Mouse (Mus musculus): ENCODE measurements around the gene Rab7b.

The Rab7b gene

GRCm38 (mm10) chr1:131696325-131696724 lies 7.8 kb downstream of the Rab7b start:
- no peak for DNase-seq

- DNase-seq, result no peak
Observed at GRCm38 (mm10) chr1:131698770-131699169, 10.3 kb downstream of the Rab7b start.

GRCm38 (mm10) chr1:131699642-131700041 lies 11.1 kb downstream of the Rab7b start:
- no peak for DNase-seq

GRCm38 (mm10) chr1:131700447-131700846 lies 12.0 kb downstream of the Rab7b start:
- DNase-seq, result no peak

- no peak for DNase-seq
Observed at GRCm38 (mm10) chr1:131701391-131701790, 12.9 kb downstream of the Rab7b start.

- DNase-seq, result peak in 1 of 2 experiments; percentile 20
Observed at GRCm38 (mm10) chr1:131702094-131702766, 13.7 kb downstream of the Rab7b start.

GRCm38 (mm10) chr1:131703482-131703881 lies 15.0 kb downstream of the Rab7b start:
- DNase-seq, result no peak

GRCm38 (mm10) chr1:131708338-131708737 lies 19.8 kb downstream of the Rab7b start:
- DNase-seq, result peak; percentile 76 to 84

- DNase-seq, result no peak
Observed at GRCm38 (mm10) chr1:131711518-131711917, 23.0 kb downstream of the Rab7b start.

GRCm38 (mm10) chr1:131712386-131712785 lies 23.9 kb downstream of the Rab7b start:
- DNase-seq, result peak; percentile 85 to 94

GRCm38 (mm10) chr1:131714388-131715337 lies 26.2 kb downstream of the Rab7b start:
- peak in 1 of 2 experiments; percentile 28 for DNase-seq

GRCm38 (mm10) chr1:131718952-131719694 lies 30.6 kb downstream of the Rab7b start:
- DNase-seq, result peak in 1 of 2 experiments; percentile 18

- DNase-seq, result peak in 1 of 2 experiments; percentile 19
Observed at GRCm38 (mm10) chr1:131721989-131722388, 33.5 kb downstream of the Rab7b start.

- peak in 1 of 2 experiments; percentile 18 for DNase-seq
Observed at GRCm38 (mm10) chr1:131723549-131723948, 35.1 kb downstream of the Rab7b start.

- DNase-seq, result peak; percentile 16 to 56
Observed at GRCm38 (mm10) chr1:131726586-131726985, 38.1 kb downstream of the Rab7b start.

GRCm38 (mm10) chr1:131730639-131731437 lies 42.3 kb downstream of the Rab7b start:
- DNase-seq, result peak; percentile 28 to 77

GRCm38 (mm10) chr1:131733474-131734180 lies 45.1 kb downstream of the Rab7b start:
- DNase-seq, result peak; percentile 62 to 84

GRCm38 (mm10) chr1:131734657-131735273 lies 46.3 kb downstream of the Rab7b start:
- DNase-seq, result no peak

GRCm38 (mm10) chr1:131736494-131736893 lies 48.0 kb downstream of the Rab7b start:
- DNase-seq, result no peak

GRCm38 (mm10) chr1:131737269-131737668 lies 48.8 kb downstream of the Rab7b start:
- peak; percentile 94 to 95 for DNase-seq

GRCm38 (mm10) chr1:131738760-131739159 lies 50.3 kb downstream of the Rab7b start:
- DNase-seq, result no peak
